Mouse (Mus musculus): ENCODE results near the gene Armh1.
A peak's percentile ranks its signal among the peaks of the same experiment; 100 is the strongest.
"Not testable (repeated sequence)": the region's sequence is repeated elsewhere in the genome, so short reads cannot be mapped to it uniquely, and the experiment has no call there.

Armh1 gene

GRCm38 (mm10) chr4:117221836-117222235 lies 30.1 kb downstream of the Armh1 start:
- DNase-seq (ENCODE audit: low spot score in 2 of 2) = no peak

GRCm38 (mm10) chr4:117220741-117221515 lies 31.0 kb downstream of the Armh1 start:
- no peak for DNase-seq (ENCODE audit: low spot score in 2 of 2)

DNA sequence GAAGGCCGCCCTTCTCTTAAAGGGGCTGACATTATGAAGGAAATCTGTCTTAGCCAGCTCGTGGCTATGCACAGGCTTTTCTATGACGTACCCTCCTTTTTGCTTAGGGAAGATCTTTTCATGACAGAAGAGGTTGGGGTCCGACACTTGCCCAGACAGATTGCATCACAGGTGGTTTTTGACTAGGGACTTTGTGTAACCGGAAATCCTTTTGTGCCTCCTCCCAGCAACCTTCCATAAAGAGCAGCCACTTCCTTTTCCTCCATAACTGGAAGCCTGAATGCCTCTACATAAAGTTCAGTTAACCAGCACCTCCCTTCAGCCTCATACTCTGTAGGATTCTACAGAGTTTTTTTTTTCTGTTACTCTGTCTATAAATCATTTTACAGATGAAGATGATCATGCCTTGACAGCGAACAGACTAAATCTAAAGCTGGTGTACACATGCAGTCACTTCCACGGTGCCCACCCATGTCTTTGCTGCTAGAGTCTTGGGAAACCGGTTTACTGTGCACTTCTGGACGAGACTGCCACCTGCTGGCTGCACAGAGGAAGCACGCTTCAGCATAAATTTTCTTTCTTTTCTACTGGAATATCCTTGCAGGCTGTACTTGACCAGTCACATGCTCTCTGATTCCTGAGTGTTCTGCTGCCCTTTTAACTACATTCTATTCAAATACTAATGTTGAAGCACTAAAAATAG lies 33.3 kb downstream of the Armh1 start:
- peak in 1 of 2 experiments; percentile 64 for DNase-seq (ENCODE audit: low spot score in 2 of 2)

DNA sequence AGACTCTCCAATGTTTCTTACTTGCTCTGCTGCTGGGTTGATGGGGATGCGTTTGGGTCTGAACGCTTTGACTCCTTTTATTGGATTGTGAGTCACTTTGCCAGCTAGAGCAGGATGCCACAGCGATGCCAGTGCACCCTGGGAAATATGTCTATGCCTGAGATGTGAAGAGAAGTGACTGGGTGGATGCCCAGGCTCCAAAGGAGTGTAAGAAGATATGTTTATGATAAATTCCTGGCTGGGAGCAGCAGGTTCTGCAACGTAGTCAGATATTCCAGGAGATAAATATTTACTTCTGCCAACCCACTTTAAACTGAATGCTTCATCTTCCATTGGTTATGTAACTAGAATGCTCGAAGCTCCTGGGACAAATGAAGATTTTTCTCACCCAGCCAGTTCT lies 34.9 kb downstream of the Armh1 start:
- no peak for DNase-seq (ENCODE audit: low spot score in 2 of 2)

DNA sequence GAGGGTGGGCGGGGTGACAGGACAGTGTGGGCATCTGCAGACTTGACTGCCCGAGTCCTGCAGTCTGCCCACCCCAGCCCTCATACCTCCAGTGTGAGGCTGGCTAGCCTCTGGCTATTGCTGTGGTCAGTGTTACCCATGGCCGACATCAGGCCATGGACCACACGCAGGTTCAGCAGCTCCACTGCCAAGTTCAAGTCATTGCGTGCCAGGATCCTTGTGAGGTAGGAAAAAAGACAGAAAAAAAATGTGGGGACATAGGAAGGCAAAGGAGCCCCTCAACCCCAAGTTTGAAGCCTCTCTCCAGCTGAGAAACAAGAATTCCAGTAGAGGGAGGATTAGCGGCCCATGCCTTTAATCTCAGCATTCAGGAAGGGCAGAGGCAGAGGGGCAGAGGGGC lies 37.7 kb downstream of the Armh1 start:
- DNase-seq (ENCODE audit: low spot score in 2 of 2) = no peak

DNA sequence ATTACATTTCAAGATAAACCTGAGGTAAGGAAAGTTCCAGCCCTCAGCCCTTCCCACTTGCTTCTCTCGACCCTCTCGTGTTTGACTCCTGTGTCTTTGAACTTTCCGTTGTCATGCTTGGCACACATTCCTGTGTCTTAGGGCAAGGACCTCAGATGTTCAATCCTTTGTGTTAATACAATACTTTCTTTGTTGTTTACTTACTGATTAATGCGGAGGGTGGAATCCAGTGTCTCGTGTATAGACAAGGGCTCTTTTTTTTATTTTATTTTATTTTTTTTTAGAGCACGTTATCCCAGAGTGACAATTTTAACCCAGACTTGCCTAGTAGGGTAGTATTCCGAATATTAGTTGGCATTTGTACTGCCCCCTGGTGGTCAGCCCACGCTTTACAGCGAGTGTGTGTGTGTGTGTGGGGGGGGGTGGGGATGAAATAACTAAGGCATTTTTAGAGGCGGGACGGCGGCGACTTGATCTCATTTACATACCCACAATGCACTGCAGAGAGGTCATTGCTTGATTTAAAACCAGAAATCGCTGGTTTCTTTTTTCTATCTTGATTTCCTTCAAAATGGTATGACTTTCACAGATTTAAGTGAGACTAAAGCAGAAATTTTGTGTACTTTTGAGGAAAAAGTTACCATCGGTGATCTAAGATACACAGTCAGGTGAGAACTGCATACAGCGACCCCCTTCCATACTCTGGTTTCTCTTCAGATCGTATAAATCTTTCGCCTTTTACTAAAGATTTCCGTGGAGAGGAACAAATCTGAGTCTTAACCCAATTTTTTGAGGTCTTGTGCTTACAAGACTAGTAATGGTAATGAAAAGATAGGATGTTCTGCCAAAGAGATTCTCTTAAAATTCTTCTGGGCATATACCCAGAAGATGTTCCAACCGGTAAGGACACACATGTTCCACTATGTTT lies 41.5 kb downstream of the Armh1 start:
- DNase-seq (ENCODE audit: low spot score in 2 of 2) = peak; percentile 78 to 92

DNA sequence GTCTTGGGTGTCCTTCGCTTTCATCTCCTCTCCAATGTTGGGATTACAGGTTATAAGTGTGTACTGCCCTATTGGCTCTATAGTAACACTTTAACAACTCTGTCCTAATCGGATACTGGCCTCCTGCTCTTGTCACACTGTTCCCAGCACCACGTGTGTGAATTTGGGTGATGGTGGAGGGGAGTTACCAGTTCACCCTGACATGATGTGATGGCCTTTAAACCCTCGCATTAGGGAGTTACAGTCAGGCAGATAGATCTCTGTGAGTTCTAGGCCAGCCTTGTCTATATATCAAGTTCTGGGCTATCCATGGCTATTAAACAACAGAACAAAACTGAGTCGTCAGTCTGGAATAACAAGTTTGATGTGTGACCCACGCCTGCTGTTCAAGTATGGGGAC lies 42.3 kb downstream of the Armh1 start:
- DNase-seq (ENCODE audit: low spot score in 2 of 2) = no peak

DNA sequence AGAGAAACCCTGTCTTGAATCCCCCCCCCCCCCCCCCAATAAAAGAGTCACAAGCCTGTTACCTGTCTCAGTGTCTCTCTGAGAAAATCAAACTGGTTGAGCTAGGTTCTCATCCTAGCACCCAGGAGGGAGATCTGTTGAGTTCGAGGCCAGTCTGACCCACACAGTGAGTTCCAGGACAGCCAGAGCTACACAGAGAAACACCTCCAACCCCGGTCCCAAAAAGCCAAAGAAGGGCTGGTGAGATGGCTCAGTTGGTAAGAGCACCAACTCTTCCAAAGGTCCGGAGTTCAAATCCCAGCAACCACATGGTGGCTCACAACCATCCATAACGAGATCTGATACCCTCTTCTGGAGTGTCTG lies 49.0 kb downstream of the Armh1 start:
- no peak for DNase-seq (ENCODE audit: low spot score in 2 of 2)

DNA sequence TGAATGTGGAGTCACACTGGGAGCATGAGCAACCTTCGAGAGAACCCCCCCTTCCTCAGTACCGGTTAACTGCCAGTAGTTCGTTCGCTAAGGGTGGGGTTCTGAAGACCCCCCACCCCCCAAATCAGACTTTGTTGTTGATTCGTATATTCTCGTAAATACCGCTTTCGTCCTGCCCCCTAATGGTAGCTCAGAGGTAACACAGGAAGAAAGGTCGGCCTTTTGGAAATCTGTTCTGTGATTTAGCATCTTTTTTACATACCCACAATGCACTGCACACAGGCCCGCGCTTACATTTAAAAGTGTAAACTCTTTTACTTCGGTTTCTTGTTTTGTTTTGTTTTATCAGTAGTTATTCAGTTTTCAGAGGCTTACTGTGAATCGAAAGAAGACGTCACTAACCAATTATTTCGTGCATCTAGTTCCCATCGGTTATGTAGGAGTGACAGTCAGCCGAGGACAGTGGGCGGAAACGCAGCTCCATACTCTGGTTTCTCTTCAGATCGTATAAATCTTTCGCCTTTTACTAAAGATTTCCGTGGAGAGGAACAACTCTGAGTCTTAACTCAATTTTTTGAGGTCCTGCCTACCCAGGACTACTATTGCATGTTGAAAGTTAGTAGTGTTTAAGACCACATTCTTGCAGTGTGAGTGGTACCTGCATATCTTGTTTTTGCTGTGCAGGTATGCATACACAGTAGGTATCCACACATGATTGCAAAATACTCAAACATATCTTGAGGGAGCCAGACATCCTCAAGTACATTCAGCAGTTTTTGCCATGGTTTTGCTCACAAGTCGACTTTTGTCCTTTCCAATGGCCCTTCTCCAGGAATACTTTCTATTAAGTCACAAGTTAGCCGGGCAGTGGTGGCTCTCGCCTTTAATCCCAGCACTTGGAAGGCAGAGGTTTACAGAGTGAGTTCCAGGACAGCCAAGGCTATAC lies 49.6 kb downstream of the Armh1 start:
- peak; percentile 23 to 66 for DNase-seq (ENCODE audit: low spot score in 2 of 2)

- DNase-seq (ENCODE audit: low spot score in 2 of 2) = no peak
These were observed 60.1 kb downstream of the Armh1 start for GRCm38 (mm10) chr4:117191804-117192203.

DNA sequence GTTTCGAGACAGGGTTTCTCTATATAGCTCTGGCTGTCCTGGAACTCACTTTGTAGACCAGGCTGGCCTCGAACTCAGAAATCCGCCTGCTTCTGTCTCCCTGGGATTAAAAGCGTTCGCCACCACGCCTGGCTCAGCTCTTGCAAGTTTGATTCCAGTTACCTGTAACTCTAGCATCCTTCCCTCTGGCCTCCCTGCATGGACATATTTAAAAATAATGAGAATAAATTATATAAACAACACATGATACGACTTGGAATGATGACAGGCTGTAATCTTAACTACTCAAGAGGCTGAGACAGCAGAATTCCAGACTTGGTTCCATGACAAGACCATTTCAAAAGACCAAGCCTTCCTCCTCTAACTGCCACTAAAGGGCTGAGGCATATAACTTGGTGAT lies 61.3 kb downstream of the Armh1 start:
- no peak for DNase-seq (ENCODE audit: low spot score in 2 of 2)

GRCm38 (mm10) chr4:117189856-117190543 lies 61.9 kb downstream of the Armh1 start:
- DNase-seq (ENCODE audit: low spot score in 2 of 2) = peak in 1 of 2 experiments; percentile 48

DNA sequence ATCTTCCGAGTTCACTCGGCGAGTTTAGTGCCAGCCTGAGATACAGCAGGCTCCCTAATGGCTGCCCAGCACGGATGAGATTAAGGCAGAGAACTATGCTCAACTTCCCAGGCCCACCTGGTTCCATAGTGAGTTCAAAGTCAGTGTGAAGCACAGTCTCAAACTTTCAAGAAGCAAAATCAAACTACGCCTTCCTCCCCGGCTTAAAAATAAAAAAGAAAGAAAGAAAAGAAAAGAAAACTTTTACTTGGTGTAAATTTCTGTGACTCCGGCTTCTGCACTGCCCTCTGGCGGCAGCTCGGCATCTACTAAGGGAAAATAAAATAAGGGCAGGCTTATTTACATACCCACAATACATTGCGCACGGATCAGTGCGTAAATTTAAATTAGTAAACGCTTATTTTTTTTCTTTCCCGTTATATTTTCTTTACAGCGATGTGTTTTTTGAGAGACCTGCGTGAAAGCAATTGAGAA lies 62.5 kb downstream of the Armh1 start:
- DNase-seq (ENCODE audit: low spot score in 2 of 2) = peak; percentile 77 to 91

DNA sequence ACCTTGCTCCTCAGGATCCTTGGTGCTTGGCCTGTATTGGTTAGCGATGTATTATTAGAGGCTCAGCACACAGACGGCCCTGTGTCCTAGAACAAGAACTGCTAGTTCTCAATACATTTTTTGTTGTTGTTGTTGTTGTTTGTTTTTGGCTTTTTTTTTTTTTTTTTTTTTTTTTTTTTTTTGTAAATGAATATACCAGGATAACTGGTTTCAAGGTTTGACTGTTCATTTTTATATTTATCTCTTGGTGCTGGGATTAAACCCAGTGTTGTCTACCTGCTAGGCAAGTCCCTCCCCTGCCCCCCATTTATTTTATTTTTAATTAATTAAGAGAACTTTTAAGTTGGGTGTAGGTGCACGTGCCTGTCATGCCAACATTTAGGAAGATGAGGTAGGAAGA lies 63.0 kb downstream of the Armh1 start:
- no peak for DNase-seq (ENCODE audit: low spot score in 2 of 2)

GRCm38 (mm10) chr4:117182759-117183096 lies 69.2 kb downstream of the Armh1 start:
- not testable (repeated sequence) for DNase-seq (ENCODE audit: low spot score in 2 of 2)

DNA sequence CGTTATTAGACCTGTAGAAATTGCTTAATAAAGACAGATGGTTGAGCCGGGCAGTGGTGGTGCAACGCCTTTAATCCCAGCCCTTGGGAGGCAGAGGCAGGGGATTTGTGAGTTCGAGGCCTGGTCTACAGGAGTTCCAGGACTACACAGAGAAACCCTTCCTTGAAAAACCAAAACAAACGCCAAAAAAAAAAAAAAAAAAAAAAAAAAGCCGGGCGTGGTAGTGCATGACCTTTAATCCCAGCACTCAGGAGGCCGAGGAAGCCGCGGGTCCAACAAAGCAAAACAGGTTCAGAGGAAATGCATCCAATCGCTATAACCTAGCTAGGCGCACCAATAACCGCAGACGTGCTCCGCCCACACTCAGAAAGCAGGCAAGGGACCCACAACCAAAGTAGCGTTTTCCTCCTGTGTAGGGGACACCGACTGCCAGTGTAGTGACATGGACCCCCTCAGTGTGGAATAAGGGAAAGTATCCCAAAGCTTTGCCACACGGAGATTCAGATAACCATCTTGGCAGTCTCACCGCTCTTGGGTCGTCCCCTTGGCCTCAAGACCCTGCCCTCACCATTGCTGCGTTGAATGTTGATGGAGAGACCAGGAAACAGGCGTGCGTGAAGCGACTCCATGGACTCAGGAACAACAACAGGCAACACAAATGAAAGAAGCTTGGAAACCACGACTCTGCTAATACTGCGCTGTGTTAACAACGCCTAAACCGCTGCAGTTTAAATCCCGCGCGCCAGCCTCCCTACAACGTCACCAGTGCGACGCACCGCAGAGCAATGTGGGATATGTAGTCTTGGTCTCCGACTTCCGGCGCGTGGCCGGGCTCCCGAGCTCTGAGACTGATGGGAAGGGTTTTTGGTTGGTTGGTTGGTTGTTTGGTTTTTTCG lies 69.8 kb downstream of the Armh1 start, which contains the start of gene Kif2c:
TSS of gene Kif2c (minus strand) at position 777 of the 896 bp plus-strand sequence.
- peak; percentile 82 to 90 for DNase-seq (ENCODE audit: low spot score in 2 of 2)

DNA sequence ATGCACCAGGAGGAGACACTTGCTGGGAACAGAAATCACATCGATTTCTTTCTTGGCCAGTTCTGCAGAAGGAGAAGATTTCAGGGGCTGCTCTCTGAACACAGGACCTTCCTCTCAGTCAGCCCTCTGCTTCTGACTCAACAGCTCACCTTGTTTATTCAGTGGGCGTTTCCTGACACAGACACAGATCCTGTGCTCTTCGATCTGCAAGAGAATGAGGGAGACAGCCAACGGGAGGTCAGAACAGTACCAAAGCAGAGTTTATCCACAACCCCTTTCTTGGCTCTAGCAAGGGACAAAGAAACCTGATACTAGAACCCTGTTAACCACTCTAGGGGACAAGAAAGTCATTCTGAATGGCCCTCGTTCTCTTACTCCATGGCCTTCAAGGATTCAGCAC lies 82.0 kb downstream of the Armh1 start:
- no peak for DNase-seq (ENCODE audit: low spot score in 2 of 2)
